Mouse (Mus musculus): ENCODE measurements around the gene Flvcr2. TPM values are rescaled to one million over a fixed set of nuclear protein-coding genes. Genes with fewer than 3 reads are reported as not detected.

Gene Flvcr2
- total and polyA plus RNA-seq, 3 experiments = 0.04 to 0.17 TPM; not detected in 1

GRCm38 (mm10) chr12:85702166-85703055, 43.9 kb upstream of the Flvcr2 start:
- in situ Hi-C loops (cut with MboI; ENCODE audit: low pct_ligation_motif_present, low pct_unique_long_range_greater_than_20kb, low sequenced_read_pairs) (no loop called here), dilution Hi-C loops (cut with MboI; ENCODE audit: extremely low pct_ligation_motif_present, extremely low pct_unique_long_range_greater_than_20kb, low sequenced_read_pairs) (no loop called here)
- Histone ChIP-seq H3K4me3 (replicated peaks in 1 of 3; ENCODE audit: low read depth in 2 of 3, low read length in 2 of 3, poor library complexity in 1 of 3) (no peak overlapping the region), H3K9ac (ENCODE audit: insufficient read depth, low read depth) (no peak overlapping the region), H3K27me3 (replicated peaks) (no peaks in the 10 kb centered on the region), H3K4me1 (ENCODE audit: control insufficient read depth in 1 of 2, insufficient read depth in 2 of 2) (peaks cover 38 to 78% of the 10 kb centered on the region in 2 experiments), H3K27ac (ENCODE audit: insufficient read depth, low read depth) (peak overlapping the region; percentile 99), H3K36me3 (replicated peaks in 1 of 2; ENCODE audit: control insufficient read depth in 1 of 2, insufficient read depth in 1 of 2, low read length in 1 of 2) (peaks cover 19 to 54% of the 10 kb centered on the region in 2 experiments), H3K4me2 (ENCODE audit: insufficient read depth, low read depth, poor library complexity, severe bottlenecking) (peak overlapping the region; percentile 2; the same call in 1 of the 2 replicates), H3K79me2 (replicated peaks; ENCODE audit: control insufficient read depth, extremely low read depth, insufficient read depth, poor library complexity, severe bottlenecking) (peaks cover 7% of the 10 kb centered on the region), H3K9me3 (replicated peaks; ENCODE audit: low read length) (no peaks in the 10 kb centered on the region)
- DNase-seq (ENCODE audit: extremely low read depth) = peak; percentile 55
- TF ChIP-seq ZNF384 (IDR thresholded peaks at IDR 0.05; ENCODE audit: low read depth, low read length) = no peak
- TF ChIP-seq RCOR1 (conservative IDR thresholded peaks at IDR 0.05; ENCODE audit: low read depth, low read length) = peak; percentile 57; the same call in 1 of the 2 replicates
- TF ChIP-seq IRF4 (IDR thresholded peaks at IDR 0.05; ENCODE audit: low read depth, low read length) = peak; percentile 60; the same call in 1 of the 2 replicates
- TF ChIP-seq TBP (conservative IDR thresholded peaks at IDR 0.05; ENCODE audit: low read depth, low read length) = no peak
- no peak for TF ChIP-seq JUND (conservative IDR thresholded peaks at IDR 0.05; ENCODE audit: low read depth, low read length)
- TF ChIP-seq ZC3H11A (IDR thresholded peaks at IDR 0.05; ENCODE audit: low read depth, low read length) = no peak
- peak; percentile 38; the same call in 1 of the 2 replicates for TF ChIP-seq ZMIZ1 (IDR thresholded peaks at IDR 0.05; ENCODE audit: low read depth, low read length)
- TF ChIP-seq CHD2 (IDR thresholded peaks at IDR 0.05; ENCODE audit: low read length) = peak; percentile 35; the same call in 1 of the 2 replicates
- TF ChIP-seq POLR2A (IDR thresholded peaks at IDR 0.05; ENCODE audit: low read depth, low read length) = no peak
- TF ChIP-seq MEF2A (IDR thresholded peaks at IDR 0.05; ENCODE audit: borderline replicate concordance, low read depth, low read length) = peak; percentile 50; the same call in 1 of the 2 replicates
- 0 out of 2 replicates have a peak, but pooled peaks have one; percentile 52 for TF ChIP-seq MAFK (IDR thresholded peaks at IDR 0.05; ENCODE audit: insufficient replicate concordance, low read length)
- TF ChIP-seq KAT2A (IDR thresholded peaks at IDR 0.05; ENCODE audit: insufficient replicate concordance, low read length) = 0 out of 2 replicates have a peak, but pooled peaks have one; percentile 21
- TF ChIP-seq NRF1 (IDR thresholded peaks at IDR 0.05; ENCODE audit: low read depth, low read length) = 0 out of 2 replicates have a peak, but pooled peaks have one; percentile 38
- peak; percentile 50; the same call in 1 of the 2 replicates for TF ChIP-seq EP300 (IDR thresholded peaks at IDR 0.05; ENCODE audit: low read length)
- TF ChIP-seq MYC (IDR thresholded peaks at IDR 0.05; ENCODE audit: low read depth, low read length) = 0 out of 2 replicates have a peak, but pooled peaks have one; percentile 26
- TF ChIP-seq HCFC1 (IDR thresholded peaks at IDR 0.05; ENCODE audit: low read depth, low read length) = peak; percentile 22; the same call in 1 of the 2 replicates
- peak; percentile 50; the same call in 1 of the 2 replicates for TF ChIP-seq MXI1 (IDR thresholded peaks at IDR 0.05; ENCODE audit: low read depth, low read length)
- TF ChIP-seq BHLHE40 (IDR thresholded peaks at IDR 0.05; ENCODE audit: low read depth, low read length) = peak; percentile 59; the same call in 1 of the 2 replicates
- no peak for TF ChIP-seq MAZ (IDR thresholded peaks at IDR 0.05; ENCODE audit: low read depth, low read length)
- TF ChIP-seq E2F4 (IDR thresholded peaks at IDR 0.05; ENCODE audit: insufficient replicate concordance, low read depth, low read length) = no peak
- TF ChIP-seq ELF1 (IDR thresholded peaks at IDR 0.05; ENCODE audit: low read depth, low read length) = no peak
- TF ChIP-seq TCF12 (IDR thresholded peaks at IDR 0.05; ENCODE audit: low read depth, low read length) = peak; percentile 56; the same call in 1 of the 2 replicates
- no peak for TF ChIP-seq RAD21 (IDR thresholded peaks at IDR 0.05; ENCODE audit: low read depth, low read length)
- no peak for TF ChIP-seq ZKSCAN1 (IDR thresholded peaks at IDR 0.05; ENCODE audit: borderline replicate concordance, low read depth, low read length)
- TF ChIP-seq ETS1 (conservative IDR thresholded peaks at IDR 0.05; ENCODE audit: low read depth, low read length) = peak; percentile 81
